Mouse (Mus musculus) ovary, postnatal 14 days (tissue): Measurements from ENCODE around the gene Tmem256.
"Not testable (repeated sequence)": the region's sequence is repeated elsewhere in the genome, so short reads cannot be mapped to it uniquely, and the experiment has no call there.

ENCODE experiments used
- DNase-seq: peaks from one replicate; pipeline ENCODE4 v3.0.0; 2022; ENCODE audit warnings: low spot score

Tmem256 gene

GRCm38 (mm10) chr11:69855347-69855746, 17.0 kb downstream of the Tmem256 start:
- no peak for DNase-seq

- DNase-seq: no peak
Measured at GRCm38 (mm10) chr11:69858113-69858998, 20.0 kb downstream of the Tmem256 start, which contains the start of gene Tnk1. Gene Tnk1, minus strand, starts transcription at chr11:69858730.

- not testable (repeated sequence) for DNase-seq
Measured at GRCm38 (mm10) chr11:69863729-69864128, 25.4 kb downstream of the Tmem256 start.

- DNase-seq: no peak
Measured at GRCm38 (mm10) chr11:69864138-69864860, 26.0 kb downstream of the Tmem256 start.

- no peak for DNase-seq
Measured at GRCm38 (mm10) chr11:69865561-69865960, 27.2 kb downstream of the Tmem256 start.

- no peak for DNase-seq
Measured at GRCm38 (mm10) chr11:69867335-69867734, 29.0 kb downstream of the Tmem256 start.

GRCm38 (mm10) chr11:69870289-69871069, 32.2 kb downstream of the Tmem256 start:
- no peak for DNase-seq

GRCm38 (mm10) chr11:69871822-69872221, 33.5 kb downstream of the Tmem256 start:
- no peak for DNase-seq

GRCm38 (mm10) chr11:69872451-69872850, 34.1 kb downstream of the Tmem256 start:
- no peak for DNase-seq

- no peak for DNase-seq
Measured at GRCm38 (mm10) chr11:69876186-69876585, 37.9 kb downstream of the Tmem256 start.

- peak; percentile 87 for DNase-seq
Measured at GRCm38 (mm10) chr11:69876867-69877266, 38.6 kb downstream of the Tmem256 start.

GRCm38 (mm10) chr11:69877878-69878277, 39.6 kb downstream of the Tmem256 start, which contains the start of gene Tmem95:
Gene Tmem95, minus strand, starts transcription at chr11:69878018.
- DNase-seq: no peak

GRCm38 (mm10) chr11:69878399-69878798, 40.1 kb downstream of the Tmem256 start:
- DNase-seq: no peak

- DNase-seq: no peak
Measured at GRCm38 (mm10) chr11:69878952-69879351, 40.6 kb downstream of the Tmem256 start.

- DNase-seq: no peak
Measured at GRCm38 (mm10) chr11:69879711-69880110, 41.4 kb downstream of the Tmem256 start.

GRCm38 (mm10) chr11:69880506-69880852, 42.2 kb downstream of the Tmem256 start:
- DNase-seq: peak; percentile 62

- DNase-seq: peak; percentile 78
Measured at GRCm38 (mm10) chr11:69880853-69881603, 42.7 kb downstream of the Tmem256 start, which contains the start of gene Kctd11. Gene Kctd11, minus strand, starts transcription at chr11:69881406.

- no peak for DNase-seq
Measured at GRCm38 (mm10) chr11:69881787-69882670, 43.7 kb downstream of the Tmem256 start.

- DNase-seq: no peak
Measured at GRCm38 (mm10) chr11:69883066-69883465, 44.8 kb downstream of the Tmem256 start.

- no peak for DNase-seq
Measured at GRCm38 (mm10) chr11:69883527-69884151, 45.3 kb downstream of the Tmem256 start.
